Mouse (Mus musculus): ENCODE results near the gene Pla2g4d.

The Pla2g4d gene

DNA sequence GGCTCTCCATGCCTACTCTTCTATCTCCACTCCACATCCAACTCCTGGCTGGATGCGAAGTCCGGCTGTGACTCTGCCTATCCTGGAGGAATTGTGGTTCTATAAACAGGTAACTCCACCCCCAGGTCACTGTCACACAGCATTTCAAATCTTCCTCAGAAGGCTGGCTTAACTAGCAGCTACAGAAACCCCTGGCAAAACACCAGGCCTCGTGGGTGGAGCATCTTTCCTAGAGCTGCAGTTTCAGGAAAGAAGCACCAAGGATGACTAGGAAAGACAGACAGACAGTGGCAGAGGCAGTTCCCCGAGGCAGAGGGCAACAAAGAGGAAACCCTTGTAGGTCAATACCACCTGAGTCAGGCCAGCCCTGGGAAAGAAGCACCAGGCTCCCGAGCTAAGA lies at the start of gene Pla2g4d:
TSS of gene Pla2g4d (minus strand) at position 203 of the 400 bp plus-strand sequence.
- no peaks in the 10 kb centered on the region for H3K27me3 ChIP-seq (ENCODE audit: control insufficient read depth, insufficient read depth, low read length, poor library complexity, severe bottlenecking)
- no peak for DNase-seq (ENCODE audit: low read depth, low spot score)
- H3K36me3 ChIP-seq (ENCODE audit: control insufficient read depth, insufficient read depth, low read length, poor library complexity, severe bottlenecking), result no peaks in the 10 kb centered on the region

DNA sequence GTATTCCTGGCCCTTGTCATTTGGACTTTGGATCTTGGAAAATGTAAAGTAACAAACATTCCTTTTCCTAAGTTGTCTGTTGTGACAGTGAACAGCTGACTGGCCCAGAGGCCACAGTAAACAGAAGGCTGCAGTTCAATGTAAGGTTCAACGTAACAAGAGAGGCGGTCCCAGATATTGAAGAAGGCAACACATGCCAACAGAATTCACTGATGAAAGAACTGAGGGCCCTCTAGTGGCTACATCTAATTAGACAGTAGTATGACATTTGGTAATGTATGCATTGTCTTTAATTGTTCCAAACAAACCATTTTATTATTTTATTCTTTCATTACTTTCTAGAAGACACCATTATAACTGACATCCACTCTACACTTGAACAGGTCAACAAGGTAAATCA lies 48.9 kb upstream of the Pla2g4d start:
- no peaks in the 10 kb centered on the region for H3K27me3 ChIP-seq (ENCODE audit: control insufficient read depth, insufficient read depth, low read length, poor library complexity, severe bottlenecking)
- peaks cover 13% of the 10 kb centered on the region for H3K36me3 ChIP-seq (ENCODE audit: control insufficient read depth, insufficient read depth, low read length, poor library complexity, severe bottlenecking)
- DNase-seq (ENCODE audit: low read depth, low spot score), result no peak

DNA sequence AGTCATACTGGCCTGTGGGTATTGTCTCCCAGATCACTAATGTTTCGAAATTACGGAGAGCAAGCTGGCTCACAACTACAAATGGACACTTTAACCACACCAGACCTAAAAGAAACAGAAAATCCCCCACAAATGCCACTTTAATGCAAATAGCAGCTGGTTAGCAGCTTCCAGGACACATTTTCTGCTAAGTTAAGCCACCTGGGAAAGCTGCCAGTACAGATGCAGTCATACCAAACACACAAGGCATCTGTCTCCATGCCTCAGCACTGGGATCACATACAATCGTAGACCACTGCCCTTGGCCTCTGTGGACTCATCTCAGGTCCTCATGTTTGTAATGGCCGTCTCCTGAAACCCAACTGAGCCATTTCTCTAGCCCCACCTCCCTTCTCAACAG lies 42.6 kb upstream of the Pla2g4d start:
- no peaks in the 10 kb centered on the region; the same call in none of the 2 replicates for H3K36me3 ChIP-seq (ENCODE audit: control insufficient read depth, insufficient read depth, low read length, poor library complexity, severe bottlenecking)
- DNase-seq (ENCODE audit: low read depth, low spot score), result no peak
- no peaks in the 10 kb centered on the region for H3K27me3 ChIP-seq (ENCODE audit: control insufficient read depth, insufficient read depth, low read length, poor library complexity, severe bottlenecking)

DNA sequence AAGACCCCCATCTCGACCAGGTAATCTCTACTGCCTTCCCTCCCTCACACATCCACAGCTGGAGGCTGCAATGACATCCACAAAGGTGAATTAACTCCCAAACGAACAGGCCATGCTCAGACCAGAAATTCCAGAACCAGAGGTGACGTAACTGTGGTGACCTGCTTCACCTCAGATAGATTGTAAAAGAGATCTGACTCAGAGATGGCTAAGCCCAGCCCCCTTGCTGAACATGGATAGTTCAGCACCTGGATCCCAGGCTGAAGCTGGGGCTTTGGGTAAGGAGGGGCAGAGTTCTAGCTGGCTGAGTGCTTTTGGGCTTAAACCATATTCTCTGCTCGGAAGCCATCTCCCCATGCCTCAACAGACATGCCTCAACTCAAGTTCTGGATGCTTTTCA lies 26.1 kb upstream of the Pla2g4d start:
- H3K36me3 ChIP-seq (ENCODE audit: control insufficient read depth, insufficient read depth, low read length, poor library complexity, severe bottlenecking), result peaks cover 4% of the 10 kb centered on the region; the same call in 1 of the 2 replicates
- no peak for DNase-seq (ENCODE audit: low read depth, low spot score)
- no peaks in the 10 kb centered on the region for H3K27me3 ChIP-seq (ENCODE audit: control insufficient read depth, insufficient read depth, low read length, poor library complexity, severe bottlenecking)

DNA sequence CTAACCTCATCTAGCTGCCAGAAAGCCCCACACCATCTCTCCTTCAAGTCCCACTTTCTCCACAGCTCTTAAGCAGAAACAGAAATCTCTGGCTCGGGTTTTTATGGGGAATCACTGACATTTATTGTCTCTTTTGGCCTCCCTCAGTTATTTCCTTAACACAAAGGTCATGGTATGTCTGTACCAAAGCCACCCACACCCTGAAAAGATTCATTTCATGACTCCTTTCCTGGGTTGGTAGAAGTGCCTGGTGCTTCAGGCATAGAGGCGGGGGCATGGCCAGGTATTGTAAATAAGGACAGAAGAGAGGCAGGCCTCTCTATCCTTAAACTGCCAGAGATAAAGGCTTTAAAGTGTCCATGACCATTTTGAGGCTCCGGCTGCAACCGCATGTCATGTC lies 25.5 kb upstream of the Pla2g4d start:
- H3K27me3 ChIP-seq (ENCODE audit: control insufficient read depth, insufficient read depth, low read length, poor library complexity, severe bottlenecking), result no peaks in the 10 kb centered on the region
- peaks cover 4% of the 10 kb centered on the region; the same call in 1 of the 2 replicates for H3K36me3 ChIP-seq (ENCODE audit: control insufficient read depth, insufficient read depth, low read length, poor library complexity, severe bottlenecking)
- no peak for DNase-seq (ENCODE audit: low read depth, low spot score)

DNA sequence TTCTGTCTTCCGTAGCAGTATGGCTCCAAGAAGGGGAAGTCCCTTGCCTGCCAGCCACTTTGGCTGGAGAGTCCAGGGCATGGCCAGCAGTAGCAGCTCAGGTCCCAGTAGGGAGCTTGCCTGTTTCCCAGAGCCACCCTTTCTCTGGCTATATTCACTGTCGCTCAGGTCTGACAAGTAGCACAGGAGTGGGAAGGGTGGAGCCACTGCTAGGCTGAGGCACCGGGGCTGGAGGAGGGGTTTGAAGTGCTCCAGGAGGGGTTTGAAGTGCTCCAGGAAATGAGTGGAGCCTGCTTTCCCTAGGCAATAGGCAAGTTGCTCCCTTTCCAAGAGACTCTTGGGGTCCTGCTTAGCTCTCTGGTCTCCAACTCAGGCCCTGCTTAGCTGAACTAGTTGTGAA lies 25.0 kb upstream of the Pla2g4d start, which contains the start of gene Pla2g4f:
TSS of gene Pla2g4f (minus strand) at position 190 of the 400 bp plus-strand sequence.
- Histone ChIP-seq H3K36me3 (ENCODE audit: control insufficient read depth, insufficient read depth, low read length, poor library complexity, severe bottlenecking) (peaks cover 2% of the 10 kb centered on the region; the same call in 1 of the 2 replicates), H3K27me3 (ENCODE audit: control insufficient read depth, insufficient read depth, low read length, poor library complexity, severe bottlenecking) (no peaks in the 10 kb centered on the region)
- no peak for DNase-seq (ENCODE audit: low read depth, low spot score)

DNA sequence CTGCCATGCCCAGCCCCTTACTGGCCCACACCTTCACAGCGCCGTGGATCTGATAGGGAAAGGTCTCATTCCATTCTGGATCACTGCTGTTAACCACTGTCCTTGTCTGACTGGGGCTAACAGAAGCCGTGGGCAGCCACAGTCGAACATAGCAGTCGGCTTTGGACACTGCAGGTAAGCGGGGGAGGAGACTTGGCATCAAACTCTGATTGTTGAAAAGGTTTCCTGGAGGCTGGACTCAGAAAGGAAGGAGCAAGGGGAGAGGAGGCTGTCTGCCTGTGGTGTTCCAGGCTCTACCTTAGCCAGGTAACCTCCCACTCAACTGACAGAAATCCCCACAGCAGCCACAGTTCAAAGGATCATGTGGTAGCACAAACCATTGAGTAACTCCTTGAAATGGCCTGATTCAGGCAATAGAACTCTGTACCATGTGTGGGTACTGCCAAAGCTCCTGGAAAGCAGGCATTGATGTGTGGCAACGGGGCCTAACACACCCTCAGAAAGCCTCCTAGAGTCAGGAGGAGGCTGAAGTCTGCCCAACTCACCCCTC lies 23.4 kb upstream of the Pla2g4d start:
- DNase-seq (ENCODE audit: low read depth, low spot score), result no peak
- H3K36me3 ChIP-seq (ENCODE audit: control insufficient read depth, insufficient read depth, low read length, poor library complexity, severe bottlenecking), result no peaks in the 10 kb centered on the region
- H3K27me3 ChIP-seq (ENCODE audit: control insufficient read depth, insufficient read depth, low read length, poor library complexity, severe bottlenecking), result no peaks in the 10 kb centered on the region

DNA sequence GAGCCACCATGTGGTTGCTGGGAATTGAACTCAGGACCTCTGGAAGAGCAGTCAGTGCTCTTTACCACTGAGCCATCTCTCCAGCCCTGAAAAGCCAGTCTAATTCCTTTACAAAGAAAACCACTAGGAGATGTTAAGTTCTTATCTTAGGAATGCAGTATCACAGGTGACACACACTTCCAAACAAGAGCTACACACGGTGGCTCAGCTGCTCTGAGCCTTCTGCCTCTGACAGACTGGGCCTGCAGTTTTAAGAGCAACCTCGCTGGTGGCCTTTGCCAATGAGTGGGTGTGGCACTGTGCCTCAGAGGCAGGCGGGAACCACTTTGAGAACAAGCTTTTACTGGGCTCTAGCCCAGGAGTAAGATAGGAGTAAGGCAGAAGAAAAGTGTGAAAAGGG lies 15.1 kb upstream of the Pla2g4d start:
- Histone ChIP-seq H3K36me3 (ENCODE audit: control insufficient read depth, insufficient read depth, low read length, poor library complexity, severe bottlenecking) (no peaks in the 10 kb centered on the region), H3K27me3 (ENCODE audit: control insufficient read depth, insufficient read depth, low read length, poor library complexity, severe bottlenecking) (no peaks in the 10 kb centered on the region)
- no peak for DNase-seq (ENCODE audit: low read depth, low spot score)

DNA sequence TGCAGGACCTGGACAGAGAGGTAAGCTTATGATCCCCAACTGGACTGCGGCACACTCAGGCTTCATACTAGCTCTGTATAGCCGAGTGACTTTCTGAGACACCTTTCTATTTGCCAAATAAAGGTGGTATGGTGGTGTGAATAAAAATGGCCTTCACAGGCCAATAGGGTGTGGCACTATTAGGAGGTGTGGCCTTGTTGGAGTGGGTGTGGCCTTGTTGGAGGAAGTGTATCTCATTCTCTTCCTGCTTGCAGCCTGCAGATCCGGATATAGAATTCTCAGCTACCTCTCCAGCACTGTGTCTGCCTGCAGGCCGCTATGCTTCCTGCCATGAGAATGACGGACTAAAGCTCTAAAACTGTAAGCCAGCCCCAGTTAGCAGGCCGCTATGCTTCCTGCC lies 12.1 kb upstream of the Pla2g4d start:
- no peak for DNase-seq (ENCODE audit: low read depth, low spot score)
- Histone ChIP-seq H3K27me3 (ENCODE audit: control insufficient read depth, insufficient read depth, low read length, poor library complexity, severe bottlenecking) (no peaks in the 10 kb centered on the region), H3K36me3 (ENCODE audit: control insufficient read depth, insufficient read depth, low read length, poor library complexity, severe bottlenecking) (no peaks in the 10 kb centered on the region)

DNA sequence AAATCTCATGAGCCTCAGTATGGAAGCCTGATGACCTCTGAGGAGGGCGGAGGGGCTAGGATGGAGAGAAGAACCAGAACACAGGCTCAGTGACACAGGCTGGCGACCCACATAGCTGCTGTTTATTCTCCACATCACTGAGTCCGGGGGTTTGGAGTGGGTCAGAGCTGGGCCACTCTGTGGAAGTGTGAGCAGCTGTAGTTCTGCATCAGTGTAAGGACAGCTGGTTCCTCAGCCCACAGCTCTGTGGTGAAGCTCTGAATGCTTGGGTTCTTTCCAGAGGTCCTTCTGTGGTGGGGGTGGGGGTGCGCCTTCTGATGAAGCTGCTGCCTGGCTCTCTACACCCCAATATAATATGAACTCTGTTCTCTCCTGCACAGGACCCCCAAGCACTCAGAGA lies 10.9 kb upstream of the Pla2g4d start:
- H3K27me3 ChIP-seq (ENCODE audit: control insufficient read depth, insufficient read depth, low read length, poor library complexity, severe bottlenecking), result no peaks in the 10 kb centered on the region
- H3K36me3 ChIP-seq (ENCODE audit: control insufficient read depth, insufficient read depth, low read length, poor library complexity, severe bottlenecking), result no peaks in the 10 kb centered on the region
- DNase-seq (ENCODE audit: low read depth, low spot score), result no peak

DNA sequence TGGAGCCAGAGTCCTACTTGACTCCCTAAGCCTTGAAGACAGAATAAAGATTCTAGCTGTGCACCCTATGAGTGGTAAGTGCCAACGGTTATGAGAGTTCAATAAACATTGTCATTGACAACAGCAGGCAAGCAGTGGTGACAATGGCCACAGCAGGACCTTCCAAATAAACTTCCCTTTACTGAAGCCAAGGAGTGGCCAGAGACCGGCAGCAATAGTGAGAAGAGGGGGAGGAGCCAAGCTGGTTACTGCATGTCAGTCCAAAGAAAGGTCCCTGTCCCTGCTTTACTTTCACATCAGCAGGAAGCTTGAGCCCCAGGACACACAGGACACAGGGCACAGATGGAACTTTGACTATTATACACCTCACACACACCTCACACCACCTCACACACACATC lies 7.2 kb upstream of the Pla2g4d start:
- no peaks in the 10 kb centered on the region for H3K27me3 ChIP-seq (ENCODE audit: control insufficient read depth, insufficient read depth, low read length, poor library complexity, severe bottlenecking)
- DNase-seq (ENCODE audit: low read depth, low spot score), result no peak
- no peaks in the 10 kb centered on the region for H3K36me3 ChIP-seq (ENCODE audit: control insufficient read depth, insufficient read depth, low read length, poor library complexity, severe bottlenecking)

DNA sequence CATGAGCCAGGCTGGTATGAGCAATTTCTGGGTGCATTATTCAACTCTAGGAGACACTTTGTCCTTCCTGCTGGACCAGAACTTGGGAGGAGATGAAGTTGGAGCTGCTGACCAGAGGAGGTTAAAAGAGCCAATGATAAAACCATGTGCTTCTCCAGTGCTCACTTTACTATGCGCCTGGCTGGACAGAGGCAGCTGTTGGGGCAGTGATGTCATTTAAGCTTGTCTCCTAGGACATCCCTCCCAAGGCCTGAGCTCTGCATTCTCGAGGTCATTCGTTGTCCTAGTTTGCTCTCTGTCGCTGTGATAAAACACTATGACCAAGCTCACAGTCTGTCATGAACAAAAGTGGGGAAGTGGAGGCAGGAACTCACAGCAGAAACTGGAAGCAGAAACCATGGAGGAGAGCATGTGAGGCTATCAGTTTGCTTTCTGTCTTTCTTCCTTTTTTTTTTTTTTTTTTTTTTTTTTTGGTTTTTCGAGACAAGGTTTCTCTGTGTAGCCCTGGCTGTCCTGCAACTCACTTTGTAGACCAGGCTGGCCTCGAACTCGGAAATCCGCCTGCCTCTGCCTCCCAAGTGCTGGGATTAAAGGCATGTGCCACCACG lies 2.6 kb upstream of the Pla2g4d start:
- H3K36me3 ChIP-seq (ENCODE audit: control insufficient read depth, insufficient read depth, low read length, poor library complexity, severe bottlenecking), result no peaks in the 10 kb centered on the region
- H3K27me3 ChIP-seq (ENCODE audit: control insufficient read depth, insufficient read depth, low read length, poor library complexity, severe bottlenecking), result no peaks in the 10 kb centered on the region
- DNase-seq (ENCODE audit: low read depth, low spot score), result no peak

DNA sequence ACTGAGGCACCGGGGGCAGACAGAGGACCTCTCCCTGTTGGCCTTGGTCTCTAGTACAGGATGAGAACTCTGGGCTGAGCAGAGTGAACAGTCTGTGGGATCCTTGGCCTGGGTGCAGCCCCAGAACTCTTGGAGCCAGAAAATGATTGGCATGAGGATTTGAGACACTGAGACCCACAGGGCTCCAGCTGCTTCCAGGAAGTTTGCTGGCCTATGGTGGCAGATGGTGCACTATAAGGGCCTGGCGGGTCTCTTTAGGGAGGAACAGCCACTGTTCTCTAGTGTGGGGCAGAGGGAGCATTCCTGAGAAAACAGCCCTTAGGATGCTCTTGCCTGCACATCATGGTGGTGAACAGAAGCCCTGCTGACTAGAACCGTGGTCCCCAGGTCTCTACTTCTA lies 596 bp downstream of the Pla2g4d start:
- no peaks in the 10 kb centered on the region for H3K27me3 ChIP-seq (ENCODE audit: control insufficient read depth, insufficient read depth, low read length, poor library complexity, severe bottlenecking)
- DNase-seq (ENCODE audit: low read depth, low spot score), result no peak

DNA sequence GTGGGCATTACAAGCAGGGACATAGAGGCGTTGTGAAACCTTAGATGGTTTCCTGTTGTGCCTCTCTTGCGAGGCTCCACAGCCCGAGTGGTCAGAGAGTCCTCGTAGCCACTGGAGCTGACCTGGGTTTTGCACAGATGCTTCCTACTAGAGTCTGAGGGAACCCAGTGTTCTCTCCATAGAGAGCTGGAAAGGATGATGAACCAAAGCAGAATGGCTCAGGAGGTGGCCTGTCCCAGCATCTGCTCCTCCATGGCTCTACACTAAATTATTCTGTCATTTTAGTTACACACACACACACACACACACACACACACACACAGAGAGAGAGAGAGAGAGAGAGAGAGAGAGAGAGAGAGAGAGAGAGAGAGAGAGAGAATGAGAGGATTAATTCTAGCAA lies 3.4 kb downstream of the Pla2g4d start:
- no peak for DNase-seq (ENCODE audit: low read depth, low spot score)
- no peaks in the 10 kb centered on the region for H3K36me3 ChIP-seq (ENCODE audit: control insufficient read depth, insufficient read depth, low read length, poor library complexity, severe bottlenecking)
- no peaks in the 10 kb centered on the region for H3K27me3 ChIP-seq (ENCODE audit: control insufficient read depth, insufficient read depth, low read length, poor library complexity, severe bottlenecking)

More for the DNA sequence above, 596 bp downstream of the Pla2g4d start:
- H3K36me3 ChIP-seq (ENCODE audit: control insufficient read depth, insufficient read depth, low read length, poor library complexity, severe bottlenecking), result no peaks in the 10 kb centered on the region

DNA sequence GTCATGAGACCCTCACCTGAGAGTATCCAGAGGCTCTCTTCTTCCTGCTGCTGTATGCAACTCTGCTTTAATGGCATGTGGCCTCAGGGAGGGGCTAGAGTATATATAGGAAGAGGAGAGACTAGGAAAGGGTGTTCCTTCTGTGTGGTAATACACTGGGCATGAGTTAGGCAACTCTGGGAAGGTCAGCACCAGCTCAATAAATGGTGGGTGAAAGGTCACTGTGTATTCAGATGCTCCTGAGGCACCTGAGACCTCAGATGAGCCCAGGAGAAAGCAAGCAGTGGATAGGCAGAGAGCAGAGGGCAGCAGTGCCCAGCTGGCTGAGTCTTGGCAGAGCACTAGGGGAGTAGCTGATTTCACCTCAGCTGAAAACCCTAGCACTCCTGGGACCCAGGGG lies 4.3 kb downstream of the Pla2g4d start:
- no peak for DNase-seq (ENCODE audit: low read depth, low spot score)
- Histone ChIP-seq H3K27me3 (ENCODE audit: control insufficient read depth, insufficient read depth, low read length, poor library complexity, severe bottlenecking) (no peaks in the 10 kb centered on the region), H3K36me3 (ENCODE audit: control insufficient read depth, insufficient read depth, low read length, poor library complexity, severe bottlenecking) (no peaks in the 10 kb centered on the region)

DNA sequence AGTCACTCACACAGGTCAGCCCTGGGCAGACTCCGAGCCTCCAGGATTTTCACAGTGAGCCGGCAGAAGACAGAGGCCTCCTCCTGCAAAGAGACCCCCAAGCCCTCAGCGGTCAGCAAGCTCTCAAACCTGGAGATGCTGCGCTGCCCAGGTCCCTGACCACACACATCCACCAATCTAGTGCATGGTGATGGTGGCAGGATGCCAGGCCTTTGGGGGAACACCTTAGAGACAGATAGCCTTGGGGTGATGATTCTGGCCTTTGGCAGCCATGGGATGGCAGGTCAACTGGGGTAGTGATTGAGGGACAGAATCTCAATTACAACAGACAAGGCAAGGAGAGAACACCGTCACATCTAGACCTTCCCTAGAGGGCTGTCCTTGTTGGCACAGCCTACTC lies 4.9 kb downstream of the Pla2g4d start:
- DNase-seq (ENCODE audit: low read depth, low spot score), result no peak
- H3K27me3 ChIP-seq (ENCODE audit: control insufficient read depth, insufficient read depth, low read length, poor library complexity, severe bottlenecking), result no peaks in the 10 kb centered on the region
- no peaks in the 10 kb centered on the region for H3K36me3 ChIP-seq (ENCODE audit: control insufficient read depth, insufficient read depth, low read length, poor library complexity, severe bottlenecking)

Data from splenic B cell, adult 2 months (primary cell).